Mouse (Mus musculus): ENCODE results near the gene Ralgapa1. TPM values are rescaled to one million over a fixed set of nuclear protein-coding genes. Genes with fewer than 3 reads are reported as not detected.
"Not testable (repeated sequence)": the region's sequence is repeated elsewhere in the genome, so short reads cannot be mapped to it uniquely, and the experiment has no call there.

Ralgapa1 gene
- polyA plus RNA-seq, 1 experiment: 10.3 TPM

GRCm38 (mm10) chr12:55599639-55600502 lies 221.1 kb downstream of the Ralgapa1 start:
- WGBS: 3% methylated on average over 108 of the region's 109 CpGs
- no peak overlapping the region for H3K4me3 ChIP-seq (replicated peaks; ENCODE audit: control insufficient read depth, low read depth, low read length)

GRCm38 (mm10) chr12:55598887-55599561 lies 221.9 kb downstream of the Ralgapa1 start, which contains the start of gene Insm2:
TSS of gene Insm2 (plus strand) at chr12:55599427.
- TF ChIP-seq POLR2A (IDR thresholded peaks at IDR 0.05; ENCODE audit: borderline replicate concordance, control insufficient read depth, low read depth, low read length) (no peak), CTCF (IDR thresholded peaks at IDR 0.05; ENCODE audit: control insufficient read depth, insufficient read depth, low read length) (no peak)
- H3K27ac ChIP-seq (ENCODE audit: control insufficient read depth, insufficient read depth, low read depth, low read length, poor library complexity): no peak within 1 kb of the TSS; the same call in 1 of the 2 replicates
- H3K4me3 ChIP-seq (replicated peaks; ENCODE audit: control insufficient read depth, low read depth, low read length): no peak within 1 kb of the TSS
- 2% methylated on average over 77 of the region's 77 CpGs for WGBS
- no peaks in the 10 kb centered on the region for H3K4me1 ChIP-seq (ENCODE audit: control insufficient read depth, insufficient read depth, low read length)

More at GRCm38 (mm10) chr12:55599639-55600502, 221.1 kb downstream of the Ralgapa1 start:
- TF ChIP-seq POLR2A (IDR thresholded peaks at IDR 0.05; ENCODE audit: borderline replicate concordance, control insufficient read depth, low read depth, low read length) (no peak), CTCF (IDR thresholded peaks at IDR 0.05; ENCODE audit: control insufficient read depth, insufficient read depth, low read length) (no peak)
- no peak overlapping the region; the same call in 1 of the 2 replicates for H3K27ac ChIP-seq (ENCODE audit: control insufficient read depth, insufficient read depth, low read depth, low read length, poor library complexity)
- H3K4me1 ChIP-seq (ENCODE audit: control insufficient read depth, insufficient read depth, low read length): no peaks in the 10 kb centered on the region

GRCm38 (mm10) chr12:55598537-55598886 lies 222.5 kb downstream of the Ralgapa1 start:
- no peak overlapping the region for H3K27ac ChIP-seq (ENCODE audit: control insufficient read depth, insufficient read depth, low read depth, low read length, poor library complexity)
- TF ChIP-seq CTCF (IDR thresholded peaks at IDR 0.05; ENCODE audit: control insufficient read depth, insufficient read depth, low read length) (no peak), POLR2A (IDR thresholded peaks at IDR 0.05; ENCODE audit: borderline replicate concordance, control insufficient read depth, low read depth, low read length) (no peak)
- no peak overlapping the region for H3K4me3 ChIP-seq (replicated peaks; ENCODE audit: control insufficient read depth, low read depth, low read length)
- 14% methylated on average over 7 of the region's 7 CpGs for WGBS
- no peaks in the 10 kb centered on the region for H3K4me1 ChIP-seq (ENCODE audit: control insufficient read depth, insufficient read depth, low read length)

GRCm38 (mm10) chr12:55586936-55587335 lies 234.0 kb downstream of the Ralgapa1 start:
- H3K27ac ChIP-seq (ENCODE audit: control insufficient read depth, insufficient read depth, low read depth, low read length, poor library complexity); H3K4me1 ChIP-seq (ENCODE audit: control insufficient read depth, insufficient read depth, low read length); H3K4me3 ChIP-seq (replicated peaks; ENCODE audit: control insufficient read depth, low read depth, low read length): not testable (repeated sequence)
- WGBS: 51% methylated on average over 9 of the region's 9 CpGs

- H3K27ac ChIP-seq (ENCODE audit: control insufficient read depth, insufficient read depth, low read depth, low read length, poor library complexity): no peak overlapping the region
- no peak overlapping the region for H3K4me3 ChIP-seq (replicated peaks; ENCODE audit: control insufficient read depth, low read depth, low read length)
- TF ChIP-seq POLR2A (IDR thresholded peaks at IDR 0.05; ENCODE audit: borderline replicate concordance, control insufficient read depth, low read depth, low read length): no peak
- WGBS: 20% methylated on average over 6 of the region's 6 CpGs
- H3K4me1 ChIP-seq (ENCODE audit: control insufficient read depth, insufficient read depth, low read length): no peaks in the 10 kb centered on the region
These were observed 247.2 kb downstream of the Ralgapa1 start for GRCm38 (mm10) chr12:55573794-55574193.

- Histone ChIP-seq H3K27ac (ENCODE audit: control insufficient read depth, insufficient read depth, low read depth, low read length, poor library complexity) (no peak overlapping the region), H3K4me3 (replicated peaks; ENCODE audit: control insufficient read depth, low read depth, low read length) (no peak overlapping the region), H3K4me1 (ENCODE audit: control insufficient read depth, insufficient read depth, low read length) (no peaks in the 10 kb centered on the region)
- TF ChIP-seq CTCF (IDR thresholded peaks at IDR 0.05; ENCODE audit: control insufficient read depth, insufficient read depth, low read length) (no peak), POLR2A (IDR thresholded peaks at IDR 0.05; ENCODE audit: borderline replicate concordance, control insufficient read depth, low read depth, low read length) (no peak)
These were observed 247.9 kb downstream of the Ralgapa1 start for GRCm38 (mm10) chr12:55573089-55573488.

- TF ChIP-seq CTCF (IDR thresholded peaks at IDR 0.05; ENCODE audit: control insufficient read depth, insufficient read depth, low read length) (no peak), POLR2A (IDR thresholded peaks at IDR 0.05; ENCODE audit: borderline replicate concordance, control insufficient read depth, low read depth, low read length) (no peak)
- WGBS: 86% methylated on average over 10 of the region's 10 CpGs
- no peak overlapping the region for H3K4me3 ChIP-seq (replicated peaks; ENCODE audit: control insufficient read depth, low read depth, low read length)
- H3K27ac ChIP-seq (ENCODE audit: control insufficient read depth, insufficient read depth, low read depth, low read length, poor library complexity): no peak overlapping the region
- H3K4me1 ChIP-seq (ENCODE audit: control insufficient read depth, insufficient read depth, low read length): no peaks in the 10 kb centered on the region
These were observed 249.3 kb downstream of the Ralgapa1 start for GRCm38 (mm10) chr12:55571661-55572060.

- H3K4me3 ChIP-seq (replicated peaks; ENCODE audit: control insufficient read depth, low read depth, low read length): no peak overlapping the region
- TF ChIP-seq POLR2A (IDR thresholded peaks at IDR 0.05; ENCODE audit: borderline replicate concordance, control insufficient read depth, low read depth, low read length) (no peak), CTCF (IDR thresholded peaks at IDR 0.05; ENCODE audit: control insufficient read depth, insufficient read depth, low read length) (no peak)
- no peaks in the 10 kb centered on the region for H3K4me1 ChIP-seq (ENCODE audit: control insufficient read depth, insufficient read depth, low read length)
- no peak overlapping the region for H3K27ac ChIP-seq (ENCODE audit: control insufficient read depth, insufficient read depth, low read depth, low read length, poor library complexity)
- WGBS: 84% methylated on average over 11 of the region's 11 CpGs
These were observed 249.8 kb downstream of the Ralgapa1 start for GRCm38 (mm10) chr12:55571181-55571580.
